Mouse (Mus musculus): ENCODE measurements around the gene Nudt16l1.

Gene Nudt16l1

GRCm38 (mm10) chr16:4957446-4957845 lies 18.9 kb downstream of the Nudt16l1 start:
- no peak for DNase-seq (ENCODE audit: low spot score)

- no peak for DNase-seq (ENCODE audit: low spot score)
Measured at GRCm38 (mm10) chr16:4960260-4960659, 21.7 kb downstream of the Nudt16l1 start.

- DNase-seq (ENCODE audit: low spot score): no peak
Measured at GRCm38 (mm10) chr16:4963346-4963745, 24.8 kb downstream of the Nudt16l1 start.

GRCm38 (mm10) chr16:4963797-4964709 lies 25.5 kb downstream of the Nudt16l1 start, which contains the start of gene Anks3:
Gene Anks3, minus strand, starts transcription at chr16:4964205.
- peak; percentile 98 for DNase-seq (ENCODE audit: low spot score)

- DNase-seq (ENCODE audit: low spot score): no peak
Measured at GRCm38 (mm10) chr16:4964731-4965391, 26.3 kb downstream of the Nudt16l1 start.

GRCm38 (mm10) chr16:4965392-4966129 lies 27.0 kb downstream of the Nudt16l1 start:
- no peak for DNase-seq (ENCODE audit: low spot score)

- DNase-seq (ENCODE audit: low spot score): no peak
Measured at GRCm38 (mm10) chr16:4968426-4968825, 29.9 kb downstream of the Nudt16l1 start.

- no peak for DNase-seq (ENCODE audit: low spot score)
Measured at GRCm38 (mm10) chr16:4969055-4969843, 30.7 kb downstream of the Nudt16l1 start.

- DNase-seq (ENCODE audit: low spot score): no peak
Measured at GRCm38 (mm10) chr16:4971626-4972025, 33.1 kb downstream of the Nudt16l1 start.

- DNase-seq (ENCODE audit: low spot score): no peak
Measured at GRCm38 (mm10) chr16:4974521-4974920, 36.0 kb downstream of the Nudt16l1 start.

- no peak for DNase-seq (ENCODE audit: low spot score)
Measured at GRCm38 (mm10) chr16:4976180-4976579, 37.6 kb downstream of the Nudt16l1 start.

- no peak for DNase-seq (ENCODE audit: low spot score)
Measured at GRCm38 (mm10) chr16:4978275-4979051, 39.9 kb downstream of the Nudt16l1 start.

- DNase-seq (ENCODE audit: low spot score): no peak
Measured at GRCm38 (mm10) chr16:4979755-4980380, 41.3 kb downstream of the Nudt16l1 start.

- no peak for DNase-seq (ENCODE audit: low spot score)
Measured at GRCm38 (mm10) chr16:4984717-4985116, 46.2 kb downstream of the Nudt16l1 start.

All from ovary, adult 18-20 months (tissue).